Mouse (Mus musculus) midbrain, embryonic 13.5 days (tissue): ENCODE results near the gene Stam2. TPM values are rescaled to one million over a fixed set of nuclear protein-coding genes. Genes with fewer than 3 reads are reported as not detected.
A peak's percentile ranks its signal among the peaks of the same experiment; 100 is the strongest.

Experiments used
- ATAC-seq: fragments of 200-750 bp; cut with Nextera tagmentation; 2 replicates; pipeline ENCODE4 v1.8.0; 2017; ENCODE audit warnings: mild to moderate bottlenecking, moderate TSS enrichment, moderate library complexity
- H3K27ac ChIP-seq: fragments of 300-500 bp; sonication (generic); 2 replicates; pipeline ENCODE4 v1.5.1; 2015; ENCODE audit warnings: inconsistent platforms, mild to moderate bottlenecking, moderate library complexity
- H3K27me3 ChIP-seq: fragments of 300-500 bp; sonication (generic); 2 replicates; pipeline ENCODE4 v1.6.1; 2015; ENCODE audit warnings: mild to moderate bottlenecking, inconsistent platforms
- H3K36me3 ChIP-seq: fragments of 300-500 bp; sonication (generic); 2 replicates; pipeline ENCODE4 v1.6.1; 2015; ENCODE audit warnings: mild to moderate bottlenecking, inconsistent platforms
- H3K4me1 ChIP-seq: fragments of 300-500 bp; sonication (generic); replicated peaks from 2 replicates; pipeline ENCODE4 v1.6.1; 2015; ENCODE audit warnings: inconsistent platforms
- H3K4me2 ChIP-seq: fragments of 300-500 bp; sonication (generic); replicated peaks from 2 replicates; pipeline ENCODE4 v1.6.1; 2015; ENCODE audit warnings: moderate library complexity, mild to moderate bottlenecking, inconsistent platforms
- H3K4me3 ChIP-seq: fragments of 300-500 bp; sonication (generic); replicated peaks from 2 replicates; pipeline ENCODE4 v1.5.1; 2015; ENCODE audit warnings: mild to moderate bottlenecking, inconsistent platforms
- H3K9ac ChIP-seq: fragments of 300-500 bp; sonication (generic); replicated peaks from 2 replicates; pipeline ENCODE4 v1.6.1; 2015; ENCODE audit warnings: mild to moderate bottlenecking, inconsistent platforms
- H3K9me3 ChIP-seq: fragments of 300-500 bp; sonication (generic); 2 replicates; pipeline ENCODE4 v1.6.1; 2016; ENCODE audit warnings: mild to moderate bottlenecking, inconsistent platforms
- WGBS: fragments of 180-500 bp; shearing (Covaris S2); methylation state at CpG from one replicate; pipeline ENCODE4 v1.1.7; 2015; 5-methylcytosine and 5-hydroxymethylcytosine counted together
- polyA plus RNA-seq: library from polyadenylated mRNA; unstranded; fragments of >200 nt; fragmentation: Nextera tagmentation; extraction: Ambion mirVana; gene quantifications from 2 replicates; pipeline ENCODE4 v1.2.1, GENCODE M21; 2015

The Stam2 gene
- polyA plus RNA-seq, 1 experiment from 2014 or later = 40.4 TPM

DNA sequence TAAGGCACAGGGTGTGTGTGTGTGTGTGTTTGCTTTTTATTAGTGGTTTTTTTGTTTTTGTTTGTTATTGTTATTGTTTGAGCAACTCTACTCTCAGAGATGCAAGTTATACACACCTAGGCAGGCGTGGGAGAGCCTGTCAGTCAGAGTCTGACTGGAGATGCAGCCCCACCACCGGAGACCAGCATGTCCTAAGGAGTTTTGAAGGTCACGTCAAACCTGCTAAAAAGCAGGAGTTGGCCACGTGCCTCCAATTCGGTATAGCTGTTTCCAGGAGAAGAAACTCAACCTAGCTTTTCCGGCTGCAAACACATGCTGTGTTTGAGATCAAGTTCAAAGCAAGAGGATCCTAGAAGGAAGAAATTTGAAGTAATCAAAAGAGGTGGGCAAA, 65.2 kb downstream of the Stam2 start:
- H3K9ac ChIP-seq = no peak overlapping the region
- WGBS = 7% methylated on average over 6 of the region's 6 CpGs
- peak overlapping the region; percentile 94 for H3K4me2 ChIP-seq
- no peaks in the 10 kb centered on the region for H3K9me3 ChIP-seq
- H3K27me3 ChIP-seq = peaks cover 34% of the 10 kb centered on the region
- H3K4me1 ChIP-seq = peaks cover 13% of the 10 kb centered on the region
- no peak for ATAC-seq
- no peaks in the 10 kb centered on the region for H3K36me3 ChIP-seq
- H3K4me3 ChIP-seq = peak overlapping the region; percentile 64; the same call in 1 of the 2 replicates
- H3K27ac ChIP-seq = no peak overlapping the region

DNA sequence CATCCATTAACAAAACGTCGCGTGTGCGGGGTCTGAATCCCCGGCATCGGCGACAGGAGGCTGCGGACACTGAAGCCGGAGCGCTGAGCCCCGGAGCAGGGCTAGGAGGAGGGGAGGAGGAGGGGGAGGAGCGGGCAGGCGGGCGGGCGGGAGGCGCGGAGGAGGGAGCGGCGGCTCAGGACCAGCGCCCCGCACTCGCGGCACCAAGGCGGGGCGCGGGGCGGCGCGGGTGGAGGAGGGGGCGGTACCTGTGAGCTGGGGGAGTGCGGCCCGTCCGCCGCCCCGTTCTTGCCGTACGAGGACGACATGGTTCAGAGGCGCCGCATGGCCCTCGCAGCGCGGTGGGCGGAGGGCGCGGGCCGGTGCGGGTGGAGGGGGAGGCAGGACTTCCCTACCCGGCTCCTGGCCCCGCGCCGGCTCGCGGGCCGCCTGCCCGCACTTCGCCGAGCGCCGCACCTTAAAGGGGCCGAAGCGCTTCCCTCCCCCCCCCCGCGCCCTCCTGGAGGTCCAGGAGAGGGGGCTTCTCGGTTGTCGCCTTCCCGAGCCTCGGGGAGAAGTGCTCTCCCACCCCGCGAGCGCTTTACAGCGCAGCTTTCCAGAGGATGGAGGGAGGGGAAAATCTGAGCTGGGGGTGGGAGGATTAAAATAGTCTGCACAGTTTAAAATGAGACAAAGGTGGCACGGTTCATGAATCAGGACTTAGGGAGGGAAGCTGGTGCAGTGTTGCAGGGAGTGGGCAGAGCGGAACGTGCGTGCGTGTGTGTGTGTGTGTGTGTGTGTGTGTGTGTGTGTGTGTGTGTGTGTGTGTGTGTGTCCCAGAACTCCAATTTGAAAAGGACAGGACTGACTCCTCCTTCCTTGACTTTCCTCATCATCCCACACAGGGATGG, 65.8 kb downstream of the Stam2 start, which contains the start of gene Cacnb4:
TSS of gene Cacnb4 (minus strand) at position 809 of the 890 bp plus-strand sequence.
- Histone ChIP-seq H3K27ac (peak within 1 kb of the TSS; percentile 51), H3K4me1 (peaks cover 13% of the 10 kb centered on the region), H3K9me3 (no peaks in the 10 kb centered on the region), H3K4me2 (peak within 1 kb of the TSS; percentile 94), H3K9ac (peak within 1 kb of the TSS; percentile 78), H3K36me3 (no peaks in the 10 kb centered on the region), H3K27me3 (peaks cover 34% of the 10 kb centered on the region), H3K4me3 (peak within 1 kb of the TSS; percentile 64)
- WGBS = under 1% methylated on average over 38 of the region's 77 CpGs
- peak; percentile 93 for ATAC-seq

DNA sequence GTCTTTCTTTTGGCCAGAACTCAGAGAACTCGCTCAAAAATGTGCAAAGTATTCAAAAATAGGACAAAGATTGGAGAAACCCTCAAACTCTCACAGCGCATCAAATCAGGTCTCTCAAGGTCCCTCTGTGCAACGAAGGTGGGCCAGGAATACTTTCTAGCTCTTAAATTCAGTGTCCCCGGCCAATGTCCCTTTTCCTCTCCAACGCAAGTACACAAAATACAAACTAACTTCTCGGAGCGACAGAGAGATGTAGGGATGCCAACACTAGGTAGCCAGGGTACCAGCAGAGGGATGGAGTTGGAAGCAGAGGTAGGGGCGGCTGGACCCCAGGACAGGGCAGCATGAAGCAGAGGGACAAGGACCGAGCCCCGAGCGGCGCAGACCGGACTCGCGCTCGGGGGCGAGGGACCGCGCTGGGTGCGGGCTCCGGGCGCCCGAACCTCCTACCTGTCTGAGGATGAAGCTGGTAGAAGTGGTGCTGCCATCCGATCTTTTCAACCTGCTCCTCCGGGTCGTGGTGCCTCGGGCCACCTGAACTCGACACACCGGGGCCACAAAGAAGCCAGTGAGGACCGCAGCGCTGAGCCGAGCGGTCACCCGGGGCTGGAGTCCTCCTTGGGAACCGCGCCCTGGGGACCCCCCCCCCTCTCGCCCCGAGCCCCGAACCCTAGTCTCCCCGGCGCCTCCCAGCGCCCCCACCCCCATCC, 66.6 kb downstream of the Stam2 start:
- Histone ChIP-seq H3K27me3 (peaks cover 34% of the 10 kb centered on the region), H3K4me2 (peak overlapping the region; percentile 94), H3K4me1 (peaks cover 13% of the 10 kb centered on the region), H3K4me3 (peak overlapping the region; percentile 64), H3K9ac (peak overlapping the region; percentile 78), H3K27ac (peak overlapping the region; percentile 51; the same call in 1 of the 2 replicates), H3K9me3 (no peaks in the 10 kb centered on the region), H3K36me3 (no peaks in the 10 kb centered on the region)
- ATAC-seq = peak; percentile 61
- under 1% methylated on average over 42 of the region's 42 CpGs for WGBS

DNA sequence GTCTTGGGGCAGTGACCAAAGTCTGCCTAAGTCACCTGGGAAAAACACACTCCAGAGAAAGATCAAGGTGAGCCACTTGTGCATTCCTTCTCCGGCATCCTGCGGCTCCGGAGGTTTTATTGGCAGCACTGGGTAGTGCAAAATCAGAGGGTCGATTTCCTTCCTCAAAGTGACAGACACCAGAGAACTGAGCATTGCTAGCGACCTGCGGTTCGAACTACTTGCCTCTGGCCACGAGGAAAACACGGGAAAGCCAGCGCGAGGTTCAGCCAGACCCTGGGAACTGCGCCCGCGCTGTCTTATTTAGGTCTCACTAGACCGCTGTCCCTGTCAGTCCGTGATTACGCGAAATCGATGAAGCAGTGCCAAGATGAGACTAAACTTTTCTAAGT, 67.2 kb downstream of the Stam2 start:
- H3K4me2 ChIP-seq = peak overlapping the region; percentile 94
- peak overlapping the region; percentile 64 for H3K4me3 ChIP-seq
- peaks cover 34% of the 10 kb centered on the region for H3K27me3 ChIP-seq
- WGBS = under 1% methylated on average over 19 of the region's 19 CpGs
- H3K9me3 ChIP-seq = no peaks in the 10 kb centered on the region
- no peak for ATAC-seq
- H3K36me3 ChIP-seq = no peaks in the 10 kb centered on the region
- H3K27ac ChIP-seq = no peak overlapping the region
- H3K9ac ChIP-seq = no peak overlapping the region
- peaks cover 13% of the 10 kb centered on the region for H3K4me1 ChIP-seq

DNA sequence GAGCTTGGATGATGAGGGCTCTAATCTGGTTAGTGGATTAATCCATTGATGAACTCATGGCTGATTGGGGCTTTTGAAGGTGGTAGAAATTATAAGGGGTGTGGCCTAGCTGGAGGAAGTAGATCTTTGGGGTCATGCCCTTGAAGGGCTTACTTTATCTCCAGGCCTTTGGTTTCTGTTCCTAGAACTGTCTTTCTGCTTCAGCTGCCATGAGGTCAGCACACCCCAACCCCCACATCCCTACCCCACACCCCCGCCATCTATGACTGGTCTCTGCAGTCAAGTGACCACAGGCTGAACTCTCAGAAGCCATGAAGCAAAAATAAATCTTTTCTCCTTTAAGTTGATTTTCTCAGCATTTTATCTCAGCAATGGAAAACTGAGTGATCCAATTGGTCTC, 68.9 kb downstream of the Stam2 start:
- 86% methylated on average over 1 of the region's 1 CpGs for WGBS
- Histone ChIP-seq H3K36me3 (no peaks in the 10 kb centered on the region), H3K4me1 (peaks cover 13% of the 10 kb centered on the region), H3K4me3 (no peak overlapping the region), H3K27ac (no peak overlapping the region), H3K4me2 (no peak overlapping the region), H3K9me3 (no peaks in the 10 kb centered on the region), H3K27me3 (peaks cover 29% of the 10 kb centered on the region), H3K9ac (no peak overlapping the region)
- ATAC-seq = no peak

DNA sequence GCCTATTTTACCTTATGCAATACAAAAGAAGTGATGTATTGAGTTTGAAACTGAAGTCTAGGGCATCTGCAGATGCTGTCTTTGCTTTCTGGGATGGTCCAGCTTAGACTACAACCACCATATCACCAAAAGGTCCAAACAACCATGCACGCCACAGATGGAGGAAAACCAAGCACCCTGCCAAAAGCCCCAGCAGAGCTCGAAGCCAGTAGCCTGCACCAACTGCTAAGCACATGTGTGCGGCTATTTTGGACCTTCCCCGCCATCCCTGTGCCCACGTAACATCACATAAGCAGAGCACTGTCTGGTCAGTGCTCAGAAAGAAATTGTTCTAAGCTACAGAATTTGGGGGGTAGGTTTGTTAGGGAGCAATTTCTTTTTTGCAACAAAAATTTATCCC, 71.3 kb downstream of the Stam2 start:
- Histone ChIP-seq H3K9ac (no peak overlapping the region), H3K27me3 (peaks cover 21% of the 10 kb centered on the region), H3K36me3 (no peaks in the 10 kb centered on the region), H3K4me2 (no peak overlapping the region), H3K4me1 (peaks cover 11% of the 10 kb centered on the region), H3K9me3 (no peaks in the 10 kb centered on the region), H3K4me3 (no peak overlapping the region), H3K27ac (no peak overlapping the region)
- WGBS = 87% methylated on average over 5 of the region's 5 CpGs
- ATAC-seq = no peak

DNA sequence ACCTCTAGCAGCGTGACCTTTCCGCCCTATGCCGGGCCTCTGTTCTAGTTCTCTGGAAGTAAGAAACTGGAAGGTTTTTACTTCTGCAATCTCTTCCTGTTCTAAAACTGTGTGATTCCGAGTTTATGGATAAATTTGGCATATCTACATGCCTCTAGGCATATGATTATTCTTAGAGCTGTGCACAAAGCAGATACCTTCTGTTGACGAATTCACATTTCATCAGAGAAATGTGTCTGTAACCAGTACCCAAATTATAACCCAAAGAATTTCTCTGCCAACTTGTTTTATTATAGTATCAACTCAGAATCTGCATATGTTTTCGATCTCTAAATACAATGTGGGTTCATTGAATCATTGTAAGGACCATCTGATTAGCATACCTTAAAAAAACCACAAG, 73.6 kb downstream of the Stam2 start:
- no peaks in the 10 kb centered on the region for H3K36me3 ChIP-seq
- no peak overlapping the region for H3K4me3 ChIP-seq
- H3K9me3 ChIP-seq = no peaks in the 10 kb centered on the region
- H3K27me3 ChIP-seq = peaks cover 4% of the 10 kb centered on the region; the same call in 1 of the 2 replicates
- no peak overlapping the region for H3K9ac ChIP-seq
- no peak for ATAC-seq
- no peaks in the 10 kb centered on the region for H3K4me1 ChIP-seq
- H3K4me2 ChIP-seq = no peak overlapping the region
- H3K27ac ChIP-seq = no peak overlapping the region
- 96% methylated on average over 6 of the region's 6 CpGs for WGBS

DNA sequence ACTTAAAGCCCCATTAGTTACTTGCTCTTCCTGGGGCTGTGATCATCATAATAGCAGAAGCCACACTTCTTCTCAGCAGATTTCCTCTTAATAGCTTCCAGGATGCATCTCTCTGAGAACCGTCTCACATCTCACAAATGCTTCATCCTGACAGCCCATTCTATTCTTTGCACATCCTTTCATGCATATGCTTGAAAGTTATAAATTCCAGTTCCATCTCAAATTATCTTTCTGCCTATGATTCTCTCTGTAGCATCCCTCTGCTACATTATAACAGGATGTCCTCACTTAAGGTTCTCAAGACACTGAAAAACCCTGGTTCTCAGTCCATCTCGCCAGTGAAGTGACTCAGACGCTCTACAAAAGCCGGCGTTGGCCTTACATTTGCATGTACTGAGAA, 85.4 kb downstream of the Stam2 start:
- H3K9me3 ChIP-seq = no peaks in the 10 kb centered on the region
- H3K36me3 ChIP-seq = no peaks in the 10 kb centered on the region
- ATAC-seq = no peak
- 89% methylated on average over 5 of the region's 5 CpGs for WGBS
- H3K4me2 ChIP-seq = no peak overlapping the region
- H3K4me1 ChIP-seq = no peaks in the 10 kb centered on the region
- no peak overlapping the region for H3K4me3 ChIP-seq
- H3K27me3 ChIP-seq = no peaks in the 10 kb centered on the region
- H3K27ac ChIP-seq = no peak overlapping the region
- H3K9ac ChIP-seq = no peak overlapping the region

DNA sequence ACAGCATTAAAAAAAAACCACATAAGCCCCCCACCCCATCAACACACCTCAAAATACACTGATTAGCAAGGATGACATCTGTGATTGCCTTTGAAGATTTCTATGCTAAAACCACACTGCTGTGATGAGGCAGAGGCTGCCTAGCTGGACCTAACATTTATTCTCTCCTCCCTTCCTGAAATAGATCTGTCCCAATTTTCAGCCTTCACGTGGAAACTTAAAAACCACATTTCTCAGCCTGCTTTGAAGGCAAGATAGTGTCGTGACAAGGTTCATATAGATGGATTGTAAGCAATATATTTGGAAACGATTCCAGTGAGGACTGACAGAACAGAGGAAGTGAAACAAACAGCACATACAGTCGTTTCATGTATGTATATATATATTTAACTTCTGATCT, 87.5 kb downstream of the Stam2 start:
- WGBS = 75% methylated on average over 4 of the region's 4 CpGs
- Histone ChIP-seq H3K4me2 (no peak overlapping the region), H3K4me3 (no peak overlapping the region), H3K27me3 (no peaks in the 10 kb centered on the region), H3K9ac (no peak overlapping the region), H3K9me3 (no peaks in the 10 kb centered on the region), H3K27ac (no peak overlapping the region), H3K36me3 (no peaks in the 10 kb centered on the region), H3K4me1 (no peaks in the 10 kb centered on the region)
- no peak for ATAC-seq

DNA sequence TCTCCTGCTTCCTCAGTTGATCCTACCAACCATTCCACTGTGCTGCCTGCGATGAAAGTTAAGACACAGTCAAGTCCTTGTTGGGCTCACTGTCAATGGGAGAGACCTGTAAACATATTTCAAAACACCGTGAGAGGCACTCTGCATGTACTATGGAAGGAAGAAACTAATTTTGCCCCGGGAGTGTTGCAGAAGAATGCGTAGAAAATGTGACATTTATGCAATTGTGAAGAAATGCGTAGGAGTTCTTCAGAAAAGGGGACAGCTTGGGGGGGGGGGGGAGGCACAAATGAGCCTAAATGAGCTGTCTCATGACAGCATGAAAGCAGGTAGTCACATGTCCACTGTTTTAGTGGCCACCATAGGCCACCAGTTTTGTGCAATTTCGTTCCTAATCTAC, 90.5 kb downstream of the Stam2 start:
- WGBS = 88% methylated on average over 6 of the region's 6 CpGs
- Histone ChIP-seq H3K4me3 (no peak overlapping the region), H3K27me3 (no peaks in the 10 kb centered on the region), H3K9ac (no peak overlapping the region), H3K9me3 (no peaks in the 10 kb centered on the region), H3K4me2 (no peak overlapping the region), H3K36me3 (no peaks in the 10 kb centered on the region), H3K4me1 (peaks cover 6% of the 10 kb centered on the region), H3K27ac (no peak overlapping the region)
- ATAC-seq = no peak

DNA sequence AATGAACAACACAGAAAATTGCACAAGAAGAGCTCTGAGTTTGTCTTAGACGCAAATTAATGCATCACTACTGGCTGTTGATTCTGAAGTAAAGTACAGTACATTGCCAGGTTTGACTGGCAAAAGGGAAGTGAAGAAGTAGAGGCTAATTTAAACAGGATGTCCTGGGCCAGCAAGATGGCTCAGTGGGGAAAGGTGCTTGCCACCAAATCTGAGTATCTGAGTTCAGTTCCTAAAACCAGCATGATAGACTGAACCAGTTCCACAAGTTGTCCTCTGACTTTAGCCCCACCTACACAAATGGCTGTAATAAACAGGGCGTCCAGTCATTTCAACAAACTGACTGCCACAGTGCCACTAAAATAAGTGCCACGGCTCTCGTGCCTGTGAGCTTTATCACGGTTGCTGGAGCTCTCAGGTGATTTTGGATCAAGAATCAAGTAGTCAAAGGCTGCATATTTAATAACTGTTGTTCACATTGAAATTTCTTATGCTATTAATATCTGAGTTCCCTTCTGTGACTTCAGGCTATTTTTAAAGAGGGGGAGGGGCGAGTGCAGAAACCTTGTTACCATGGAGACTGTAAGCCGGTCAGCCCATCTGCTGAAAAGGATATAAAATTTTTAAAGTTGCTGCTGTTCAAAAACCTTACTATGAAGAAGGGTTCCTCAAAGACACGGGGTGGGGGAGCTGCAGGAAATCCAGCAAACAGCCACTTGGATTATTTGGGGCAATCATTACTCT, 94.7 kb downstream of the Stam2 start:
- no peak overlapping the region for H3K4me3 ChIP-seq
- no peaks in the 10 kb centered on the region for H3K36me3 ChIP-seq
- H3K27ac ChIP-seq = no peak overlapping the region
- H3K4me2 ChIP-seq = no peak overlapping the region
- no peak for ATAC-seq
- no peaks in the 10 kb centered on the region for H3K9me3 ChIP-seq
- H3K27me3 ChIP-seq = no peaks in the 10 kb centered on the region
- H3K4me1 ChIP-seq = peaks cover 6% of the 10 kb centered on the region
- no peak overlapping the region for H3K9ac ChIP-seq
- WGBS = 73% methylated on average over 8 of the region's 8 CpGs

DNA sequence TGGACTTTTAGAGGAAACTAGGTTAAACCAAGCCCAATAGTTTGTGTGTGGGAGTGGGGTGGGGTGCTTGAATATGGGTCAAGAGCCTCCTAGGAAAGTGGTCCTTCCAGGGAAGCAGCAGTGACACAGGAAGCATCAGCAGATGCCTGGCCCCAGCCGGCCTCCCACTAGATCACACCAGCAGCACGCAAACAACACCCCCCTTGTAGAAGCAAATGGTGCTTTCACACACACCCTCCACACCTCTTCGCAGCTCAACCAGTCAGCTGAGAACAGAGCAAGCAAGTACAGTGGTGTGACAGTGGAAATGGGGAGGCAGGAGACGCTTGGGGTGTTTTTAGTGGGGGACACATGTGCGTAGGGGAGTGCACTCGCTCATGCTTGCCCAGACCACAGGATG, 98.4 kb downstream of the Stam2 start:
- no peak for ATAC-seq

More for the DNA sequence above, 98.4 kb downstream of the Stam2 start:
- no peak overlapping the region for H3K27ac ChIP-seq
- 89% methylated on average over 6 of the region's 6 CpGs for WGBS
- H3K4me2 ChIP-seq = no peak overlapping the region
- H3K36me3 ChIP-seq = no peaks in the 10 kb centered on the region
- H3K4me1 ChIP-seq = peaks cover 6% of the 10 kb centered on the region
- no peaks in the 10 kb centered on the region for H3K9me3 ChIP-seq
- H3K4me3 ChIP-seq = no peak overlapping the region
- H3K9ac ChIP-seq = no peak overlapping the region
- no peaks in the 10 kb centered on the region for H3K27me3 ChIP-seq
